Mouse (Mus musculus) CD4-positive, CD25-positive, alpha-beta regulatory T cell (primary cell): Measurements from ENCODE around the gene Tmem190. TPM values are rescaled to one million over a fixed set of nuclear protein-coding genes. Genes with fewer than 3 reads are reported as not detected.

Experiments used
- polyA plus RNA-seq: library from polyadenylated mRNA; unstranded; fragments of 100-300 nt; shearing (Covaris generic); gene quantifications from one replicate; pipeline ENCODE4 v1.2.1, GENCODE M21; 2017

Gene Tmem190
- polyA plus RNA-seq: not detected

DNA sequence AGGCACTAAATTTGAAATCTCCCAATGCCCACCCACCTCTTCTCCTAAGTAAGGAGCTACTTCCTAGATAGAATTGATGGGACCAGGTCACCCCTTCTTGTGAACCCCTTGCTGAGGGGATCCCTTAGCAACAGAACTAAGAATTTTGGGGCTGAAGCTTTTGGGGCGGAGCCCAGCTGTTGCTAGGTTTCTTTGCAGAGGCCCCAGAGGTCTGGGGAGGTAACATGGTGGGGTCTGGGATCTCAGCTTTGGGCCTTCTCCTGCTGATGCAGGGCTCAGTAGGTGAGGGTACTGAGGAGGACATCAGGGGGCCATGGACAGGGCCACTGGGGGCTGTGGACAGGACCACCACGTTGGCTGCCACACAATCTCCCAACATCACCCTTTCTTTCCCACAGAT is at the start of gene Tmem190, which contains the start of gene Il11:
TSS of gene Tmem190 (plus strand) at position 179 of the 400 bp plus-strand sequence.
TSS of gene Il11 (minus strand) at position 101 of the 400 bp plus-strand sequence.

DNA sequence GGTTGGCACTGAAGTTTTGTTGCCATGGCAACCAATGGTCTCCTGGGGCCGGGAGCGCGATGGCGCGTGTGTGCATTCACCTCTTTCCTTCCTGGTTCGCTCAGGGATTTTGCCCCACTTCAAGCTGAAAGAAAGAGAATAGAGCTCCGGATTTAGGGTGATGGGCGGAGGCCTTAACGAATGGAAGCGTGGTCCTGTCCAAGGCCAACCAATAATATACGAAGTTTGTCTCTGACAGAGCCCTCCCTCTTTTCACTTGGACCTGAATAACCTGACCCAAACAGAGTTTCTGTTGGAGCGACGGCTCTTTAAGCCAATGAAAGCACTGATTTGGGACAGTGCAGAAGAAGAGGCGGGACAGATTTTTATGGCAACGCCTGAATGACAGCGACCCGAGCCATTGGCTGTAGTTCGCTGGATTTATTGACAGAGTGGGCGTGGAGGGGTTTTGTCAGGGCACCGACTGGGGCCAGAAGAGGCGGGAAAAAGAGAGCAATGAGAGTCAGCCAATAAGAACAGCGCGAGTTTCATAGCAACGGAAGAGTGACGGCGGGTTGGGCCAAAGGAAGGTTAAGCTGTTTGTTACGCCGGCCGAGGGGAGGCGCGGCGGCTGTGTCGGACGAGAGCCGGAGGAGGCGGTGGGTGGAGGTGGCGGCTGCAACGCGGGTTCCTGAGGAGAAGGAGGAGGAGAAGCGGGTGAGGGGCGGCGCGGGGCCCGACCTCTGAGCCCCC is 43.0 kb upstream of the Tmem190 start, which contains the start of gene Kmt5c:
TSS of gene Kmt5c (plus strand) at position 572 of the 732 bp plus-strand sequence.

DNA sequence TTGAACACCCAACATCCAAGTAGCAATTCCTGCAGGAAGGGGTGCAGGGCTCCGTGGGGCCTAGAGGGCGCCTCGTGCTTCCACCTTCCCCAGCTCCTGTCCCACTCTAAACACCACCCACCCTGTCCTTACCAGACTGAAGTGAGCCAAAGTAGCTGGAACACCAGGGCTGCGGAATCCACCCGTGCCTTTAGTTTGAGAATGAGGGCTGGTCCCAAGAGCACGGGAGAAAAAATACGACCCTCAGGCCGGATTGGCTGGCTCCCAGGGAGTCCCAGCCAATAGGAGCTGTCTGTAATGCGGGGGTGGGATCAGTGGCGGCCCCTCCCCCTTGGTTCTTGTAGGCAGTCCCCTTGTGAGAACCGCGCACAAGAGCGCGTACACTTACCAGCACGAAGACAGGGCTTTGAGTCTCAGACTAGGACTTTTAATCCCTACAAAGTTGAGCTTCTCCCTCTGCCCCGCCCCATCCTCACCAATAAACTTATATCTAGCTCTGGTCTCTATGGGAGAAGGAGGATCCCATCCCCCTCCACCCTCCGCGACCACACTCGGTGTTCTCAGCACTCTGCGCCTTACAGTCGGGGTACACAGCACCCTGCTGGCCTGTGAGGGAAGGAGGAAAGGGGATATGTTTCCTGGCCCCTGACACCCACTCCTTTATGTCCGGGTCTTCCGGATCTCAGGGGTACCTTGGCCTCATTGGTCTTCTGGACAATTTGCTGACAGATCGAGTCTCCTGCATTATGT is 29.7 kb upstream of the Tmem190 start, which contains the start of gene Cox6b2:
TSS of gene Cox6b2 (minus strand) at position 274 of the 750 bp plus-strand sequence.

DNA sequence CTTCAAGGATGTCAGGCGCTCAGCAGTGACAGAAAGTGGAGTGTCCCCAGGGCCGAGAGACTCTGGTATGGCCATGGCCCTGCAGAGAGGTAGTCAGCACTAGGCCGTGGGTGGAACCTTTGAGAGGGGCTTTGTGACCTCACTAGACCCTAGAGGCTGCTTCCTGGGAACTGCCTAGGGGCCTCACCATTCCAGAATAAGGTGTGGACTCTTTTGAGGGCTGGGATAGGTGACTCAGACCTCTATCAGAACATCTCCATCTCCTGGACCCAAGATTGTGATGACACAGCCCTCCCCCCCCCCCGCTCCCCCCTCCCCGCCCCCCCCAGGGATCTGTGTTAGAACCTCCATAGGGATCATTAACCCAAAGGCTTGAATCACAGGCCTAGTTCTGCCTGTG is 11.5 kb upstream of the Tmem190 start, which contains the start of gene Fam71e2:
TSS of gene Fam71e2 (minus strand) at position 101 of the 400 bp plus-strand sequence.

DNA sequence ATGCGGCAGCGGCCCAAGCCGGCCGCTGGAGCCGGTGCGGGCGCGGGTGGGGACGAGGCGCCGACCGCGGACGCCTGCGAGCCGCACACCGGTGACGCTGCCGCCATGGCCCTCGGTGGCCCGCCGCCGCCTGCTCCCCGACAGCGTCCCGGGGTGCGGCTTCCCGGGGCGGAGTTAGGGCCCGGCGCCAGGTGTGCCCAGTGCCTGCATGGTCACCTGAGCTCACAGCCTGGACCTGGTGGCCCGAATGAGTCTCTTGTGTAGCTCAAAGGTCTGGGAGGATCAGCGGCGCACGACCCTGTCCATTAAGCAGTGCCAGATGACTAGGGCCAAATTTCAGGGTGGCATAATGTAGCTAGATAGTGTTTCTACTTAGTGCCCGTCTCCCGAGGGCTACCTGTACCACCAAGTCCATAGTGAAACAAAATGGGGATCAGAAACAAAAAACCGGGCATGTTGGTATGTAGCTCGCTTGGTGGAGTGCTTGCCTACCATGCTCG is 6.7 kb downstream of the Tmem190 start, which contains the start of gene Tmem238:
TSS of gene Tmem238 (minus strand) at position 221 of the 500 bp plus-strand sequence.

DNA sequence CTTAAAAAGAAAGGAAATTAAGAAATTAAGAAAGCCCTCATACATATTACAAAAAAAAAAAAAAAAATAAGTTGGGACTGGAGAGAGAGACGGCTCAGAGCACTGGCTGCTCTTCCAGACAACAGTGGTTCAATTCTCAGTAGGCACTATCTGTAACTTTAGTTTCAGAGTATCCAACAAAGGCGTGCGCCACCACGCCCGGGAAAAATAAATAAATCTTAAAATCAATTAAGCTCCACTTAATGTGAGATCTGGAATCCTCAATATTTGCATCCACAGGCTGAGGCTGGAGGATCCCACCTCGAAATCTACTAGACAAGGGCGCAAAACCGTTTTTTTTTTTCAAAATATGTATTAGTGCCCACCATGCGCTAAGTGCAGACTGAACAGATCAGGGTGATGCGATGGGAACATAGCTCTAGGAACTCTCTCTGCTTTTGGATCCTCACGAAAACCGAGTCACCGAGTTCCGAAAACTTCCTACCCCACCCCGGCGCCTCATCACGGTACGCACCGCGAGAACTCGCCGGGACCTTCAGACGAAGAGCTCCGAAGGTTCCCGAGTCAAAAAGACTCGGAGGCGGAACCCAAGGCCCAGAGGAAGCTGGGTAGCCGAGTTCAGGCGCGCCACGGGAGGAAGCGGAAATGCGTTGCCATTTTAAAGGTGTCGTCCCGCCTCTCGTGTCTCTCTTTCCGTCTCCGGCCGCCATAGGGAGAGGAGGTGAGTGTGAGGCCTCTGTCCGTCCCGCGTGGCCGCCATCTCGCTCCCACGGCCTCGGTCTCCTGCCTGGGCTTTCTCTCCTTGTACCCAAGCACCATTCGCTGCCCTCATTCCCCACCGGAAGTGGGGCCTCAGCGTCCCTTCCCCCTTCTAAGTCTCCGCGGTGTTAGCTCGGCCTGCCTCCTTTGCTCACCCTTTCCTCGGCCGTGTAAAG is 9.8 kb downstream of the Tmem190 start, which contains the start of gene Rpl28:
TSS of gene Rpl28 (plus strand) at position 597 of the 935 bp plus-strand sequence.

DNA sequence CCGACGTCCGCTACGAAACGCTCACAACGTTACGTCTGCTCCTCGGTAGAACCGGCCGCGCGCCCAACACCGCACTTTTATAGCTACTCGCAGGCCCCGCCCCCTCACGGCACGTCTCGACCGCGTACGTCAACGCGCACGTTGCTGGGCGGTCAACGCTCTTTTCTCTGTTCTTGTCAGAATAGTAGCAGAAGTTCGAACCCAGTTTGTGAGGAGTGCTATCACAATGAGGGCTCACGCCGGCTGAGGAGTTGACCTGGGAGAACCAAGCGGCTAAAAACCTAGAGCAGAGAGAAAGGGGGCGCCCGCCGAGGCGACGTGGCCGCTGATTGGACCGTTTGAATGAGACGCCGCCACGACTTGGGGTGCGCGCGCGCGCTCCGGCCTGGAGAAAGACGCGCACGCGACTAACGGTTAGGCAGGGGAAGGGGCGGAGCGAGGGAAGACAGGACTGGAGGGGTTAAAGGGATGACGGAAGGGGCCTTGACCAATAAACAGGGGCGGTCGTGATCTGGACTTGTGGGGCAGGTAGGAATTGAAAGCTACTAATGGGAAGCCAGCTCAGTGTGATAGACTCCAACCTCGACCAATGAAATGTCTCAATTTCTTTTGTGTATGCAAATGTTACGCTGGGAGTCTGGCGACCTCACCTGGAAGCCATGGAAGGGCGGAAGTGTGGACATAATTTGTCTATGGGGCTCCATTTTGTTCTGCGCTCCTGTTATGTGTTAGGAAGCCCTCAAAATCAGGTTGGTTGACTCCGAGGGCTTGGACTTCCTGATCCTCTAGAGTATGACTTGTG is 29.8 kb downstream of the Tmem190 start, which contains the start of gene Ube2s:
TSS of gene Ube2s (minus strand) at position 288 of the 802 bp plus-strand sequence.

Other genes with a start within 250 kb of the Tmem190 start
- gene Syt5, start 235.4 kb upstream of the Tmem190 start, polyA plus RNA-seq: 0.16 TPM
- gene Ptprh, start 178.9 kb upstream of the Tmem190 start, polyA plus RNA-seq: not detected
- gene Tmem86b, start 151.5 kb upstream of the Tmem190 start, polyA plus RNA-seq: 11.1 TPM
- gene Ppp6r1, start 123.9 kb upstream of the Tmem190 start, polyA plus RNA-seq: 300 TPM
- gene Hspbp1, start 97.9 kb upstream of the Tmem190 start, polyA plus RNA-seq: 77.3 TPM
- gene Brsk1, start 92.3 kb upstream of the Tmem190 start, polyA plus RNA-seq: not detected
- gene Tmem150b, start 57.7 kb upstream of the Tmem190 start, polyA plus RNA-seq: 0.11 TPM
- gene Kmt5c, start 42.8 kb upstream of the Tmem190 start, polyA plus RNA-seq: 33.5 TPM
- 3.4 TPM for gene Cox6b2, start 29.8 kb upstream of the Tmem190 start, polyA plus RNA-seq
- not detected for gene Fam71e2, start 11.6 kb upstream of the Tmem190 start, polyA plus RNA-seq
- gene Il11, start 78 bp upstream of the Tmem190 start, polyA plus RNA-seq: not detected
- gene Tmem238, start 6.7 kb downstream of the Tmem190 start, polyA plus RNA-seq: 13.4 TPM
- gene Rpl28, start 9.9 kb downstream of the Tmem190 start, polyA plus RNA-seq: 323 TPM
- gene Ube2s, start 29.7 kb downstream of the Tmem190 start, polyA plus RNA-seq: 106 TPM
- gene Shisa7, start 61.8 kb downstream of the Tmem190 start, polyA plus RNA-seq: not detected
- 33.3 TPM for gene Isoc2b, start 87.3 kb downstream of the Tmem190 start, polyA plus RNA-seq
- gene Isoc2a, start 94.2 kb downstream of the Tmem190 start, polyA plus RNA-seq: 1.1 TPM
- gene Gm36210, start 123.6 kb downstream of the Tmem190 start, polyA plus RNA-seq: not detected
- gene Zfp628, start 132.3 kb downstream of the Tmem190 start, polyA plus RNA-seq: 2.6 TPM
- gene Nat14, start 139.1 kb downstream of the Tmem190 start, polyA plus RNA-seq: 0.79 TPM
- 0.17 TPM for gene Ssc5d, start 142.8 kb downstream of the Tmem190 start, polyA plus RNA-seq
- gene Sbk2, start 181.5 kb downstream of the Tmem190 start, polyA plus RNA-seq: 0.25 TPM
- not detected for gene Sbk3, start 188.2 kb downstream of the Tmem190 start, polyA plus RNA-seq
- gene Zfp579, start 213.2 kb downstream of the Tmem190 start, polyA plus RNA-seq: 25.9 TPM
- gene Zfp524, start 231.5 kb downstream of the Tmem190 start, polyA plus RNA-seq: 26.5 TPM
- 46.1 TPM for gene Fiz1, start 231.8 kb downstream of the Tmem190 start, polyA plus RNA-seq
- gene Gm44973, start 232.6 kb downstream of the Tmem190 start, polyA plus RNA-seq: 11.4 TPM
- 11.8 TPM for gene Zfp865, start 237.4 kb downstream of the Tmem190 start, polyA plus RNA-seq
- gene Ccdc106, start 237.6 kb downstream of the Tmem190 start, polyA plus RNA-seq: not detected